Mouse (Mus musculus): ENCODE measurements around the gene Catsperd.

The Catsperd gene

DNA sequence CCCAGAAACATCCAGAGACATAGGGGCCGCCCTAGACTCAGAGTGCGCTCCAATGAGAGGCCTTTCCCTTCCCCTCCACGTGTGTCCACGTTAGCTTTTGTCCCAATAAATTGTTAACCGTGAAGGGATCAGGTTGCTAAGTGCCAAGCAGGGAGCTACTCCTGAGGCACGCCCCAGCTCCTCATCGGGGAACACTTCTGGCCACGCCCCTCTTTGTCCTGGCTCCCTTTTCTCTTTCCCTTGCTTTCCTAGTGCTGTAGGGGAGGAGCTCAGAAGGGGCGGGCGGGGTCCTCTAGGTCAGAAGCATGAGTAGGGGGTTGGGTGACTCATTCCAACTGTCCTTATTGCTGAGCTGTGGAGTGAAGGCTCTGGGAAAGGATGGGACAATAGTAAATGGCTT lies 36.4 kb downstream of the Catsperd start:
- DNase-seq (ENCODE audit: low spot score in 2 of 2) = no peak

DNA sequence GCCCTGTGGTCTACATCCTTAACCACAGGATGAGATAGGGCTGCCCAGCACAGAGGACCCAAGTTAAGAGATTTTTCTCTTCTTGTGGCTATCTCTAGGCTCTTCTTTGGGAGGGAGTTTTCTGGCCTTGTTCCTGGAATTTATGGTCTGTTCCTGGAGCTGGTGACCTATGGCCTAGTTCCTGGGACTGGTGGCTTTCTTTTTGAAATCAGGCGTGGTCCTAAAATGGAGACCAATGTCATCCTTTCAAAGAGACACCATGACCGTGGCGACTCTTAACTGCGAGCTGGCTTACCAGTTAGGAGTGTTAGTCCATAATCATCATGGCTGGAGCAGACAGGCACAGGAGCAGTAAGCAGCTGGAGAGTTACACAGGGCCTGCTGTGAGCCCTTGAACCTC lies 38.4 kb downstream of the Catsperd start:
- DNase-seq (ENCODE audit: low spot score in 2 of 2) = no peak

DNA sequence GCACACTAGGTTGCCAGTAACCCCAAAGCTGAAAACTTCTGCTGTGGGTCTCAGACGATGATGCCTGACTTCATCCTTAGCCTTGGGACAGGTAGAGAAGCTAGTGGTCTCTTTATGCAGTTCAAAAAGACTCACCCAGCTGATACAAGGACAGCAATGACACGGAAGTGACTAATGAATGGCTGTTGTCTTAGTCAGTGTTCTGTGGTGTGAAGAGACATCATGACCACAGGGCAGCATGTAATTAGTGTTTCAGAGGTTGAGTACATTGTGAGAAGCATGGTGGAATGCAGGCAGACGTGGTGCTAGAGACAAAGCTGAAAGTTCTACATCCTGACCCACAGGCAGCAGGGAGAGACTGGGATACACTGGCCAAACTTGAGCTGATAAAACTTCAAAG lies 39.6 kb downstream of the Catsperd start:
- no peak for DNase-seq (ENCODE audit: low spot score in 2 of 2)

DNA sequence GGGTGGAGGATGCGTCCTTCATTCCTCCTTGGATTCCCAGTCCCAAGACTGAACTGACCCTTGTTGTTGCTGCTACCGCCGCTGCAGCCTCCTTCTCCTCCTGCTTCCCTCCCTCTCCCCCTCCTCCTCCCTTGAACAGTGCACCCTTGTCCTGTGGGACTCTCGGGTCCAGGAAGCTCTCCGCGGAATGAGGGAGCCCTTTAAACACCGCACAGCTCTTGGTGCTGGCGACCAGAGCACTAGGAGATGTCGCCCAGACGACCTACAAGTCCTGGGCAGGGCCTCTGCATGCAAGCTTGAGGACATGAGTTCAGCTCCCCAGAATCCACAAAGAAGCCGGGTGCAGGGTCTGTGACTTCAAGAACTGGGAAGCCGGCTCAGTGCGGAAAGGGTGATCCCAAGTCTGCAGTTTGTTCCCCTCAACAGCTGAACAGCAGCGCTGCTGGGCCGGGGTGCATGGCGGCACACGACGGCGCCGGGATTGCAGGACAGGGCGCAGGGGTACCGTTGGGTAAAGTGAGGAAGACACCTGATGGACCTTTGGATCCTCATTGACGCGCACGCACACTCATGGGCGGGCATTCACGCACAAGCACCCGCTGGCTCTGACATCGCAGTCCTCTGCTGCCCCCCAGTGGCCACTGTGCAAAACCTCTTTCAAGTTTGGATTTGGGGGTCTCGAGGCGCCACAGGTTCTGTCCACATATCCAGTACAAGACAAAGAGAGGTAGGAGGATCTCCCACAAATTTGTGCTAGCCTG lies 40.6 kb downstream of the Catsperd start:
- peak; percentile 60 to 80 for DNase-seq (ENCODE audit: low spot score in 2 of 2)

DNA sequence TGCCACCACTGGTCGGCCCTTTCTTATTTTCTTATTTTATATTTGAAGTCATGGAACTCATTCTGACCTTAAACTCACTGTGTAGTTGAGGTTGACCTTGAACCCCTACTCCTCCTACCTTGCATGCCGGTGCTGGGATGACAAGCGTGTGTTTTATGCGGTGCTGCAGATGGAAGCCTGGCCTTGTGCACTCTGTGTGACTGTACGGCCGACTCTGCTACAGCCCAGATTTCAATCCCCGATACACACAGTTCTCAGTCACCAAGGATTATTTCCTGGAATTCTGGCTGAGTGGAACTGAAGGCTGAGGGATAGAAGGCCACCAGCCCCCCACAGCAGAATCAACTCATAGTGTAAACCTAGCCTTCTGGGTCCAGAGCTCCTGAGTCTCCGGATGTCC lies 41.8 kb downstream of the Catsperd start:
- no peak for DNase-seq (ENCODE audit: low spot score in 2 of 2)

DNA sequence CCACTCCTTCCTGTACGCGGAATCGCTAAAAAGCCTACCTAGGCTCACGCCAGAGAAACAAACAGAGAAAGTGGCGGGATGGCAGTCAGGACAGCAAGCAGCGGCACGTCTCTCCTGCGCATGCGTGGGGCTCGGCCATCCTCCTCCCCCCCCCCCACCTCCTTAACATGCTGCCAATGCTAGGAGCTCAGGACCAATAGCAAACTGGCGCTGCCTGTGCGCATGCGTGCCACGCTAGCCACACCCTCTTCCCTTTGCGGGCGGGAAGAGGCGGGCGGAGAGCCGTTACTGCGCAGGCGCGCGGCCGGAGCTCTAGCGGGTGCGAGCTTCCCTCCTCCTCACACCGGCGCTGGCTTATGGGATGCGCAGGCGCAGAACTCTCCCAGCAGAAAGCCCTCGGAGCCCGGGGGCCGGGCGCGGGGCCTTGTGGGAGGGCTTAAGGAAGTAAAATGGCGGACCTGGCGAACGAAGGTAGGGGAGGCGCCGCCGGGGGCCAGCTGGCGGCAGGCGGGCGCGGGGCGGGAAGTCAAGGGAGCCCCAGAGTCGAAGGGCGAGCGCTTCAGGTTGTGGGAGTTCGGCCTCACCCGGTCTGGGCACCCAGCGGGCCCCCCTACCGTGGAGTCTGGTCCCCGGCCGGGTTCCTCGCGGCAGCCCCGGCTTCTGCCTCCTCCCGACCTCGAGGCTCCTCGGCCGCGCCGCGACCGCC lies 45.2 kb downstream of the Catsperd start, which contains the start of gene Ranbp3:
Ranbp3 (plus strand) TSS at position 354 of the 706 bp plus-strand sequence.
- DNase-seq (ENCODE audit: low spot score in 2 of 2) = peak; percentile 99

DNA sequence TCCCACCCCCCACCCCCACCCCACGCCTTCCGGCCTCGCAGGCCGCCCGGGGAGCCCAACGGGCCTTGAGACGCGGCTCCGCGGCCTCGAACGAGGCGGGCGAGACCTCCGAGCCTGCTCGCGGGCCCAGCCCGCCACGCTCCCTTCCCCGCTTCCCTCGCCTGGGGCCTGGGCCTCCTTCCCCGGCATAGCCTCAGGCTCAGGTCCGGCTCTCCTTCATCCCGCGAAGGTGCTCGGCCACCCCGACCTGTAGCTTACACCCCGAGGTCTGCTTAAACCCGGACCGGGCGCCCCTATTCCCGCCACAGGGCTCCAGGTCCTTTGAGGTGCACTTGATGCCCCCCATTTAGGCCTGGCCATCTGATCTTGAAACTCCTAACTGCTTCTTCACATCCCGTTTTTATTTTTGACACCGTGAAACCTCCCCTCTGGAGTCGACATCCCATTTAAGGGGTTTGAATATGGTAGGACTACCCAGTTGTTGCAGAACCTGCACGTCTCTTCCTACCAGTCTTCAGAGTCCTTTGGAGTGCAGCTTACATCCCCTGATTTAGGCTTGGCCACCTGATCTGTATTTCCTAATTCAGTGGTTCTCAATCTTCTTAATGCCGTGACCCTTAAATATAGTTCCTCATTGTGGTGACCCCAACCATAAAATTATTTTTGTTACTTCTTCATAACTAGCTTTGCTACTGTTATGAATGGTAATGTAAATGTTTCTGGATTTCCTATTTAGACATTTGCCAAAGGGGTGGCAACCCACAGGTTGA lies 45.9 kb downstream of the Catsperd start:
- peak; percentile 22 for DNase-seq (ENCODE audit: low spot score in 2 of 2)

DNA sequence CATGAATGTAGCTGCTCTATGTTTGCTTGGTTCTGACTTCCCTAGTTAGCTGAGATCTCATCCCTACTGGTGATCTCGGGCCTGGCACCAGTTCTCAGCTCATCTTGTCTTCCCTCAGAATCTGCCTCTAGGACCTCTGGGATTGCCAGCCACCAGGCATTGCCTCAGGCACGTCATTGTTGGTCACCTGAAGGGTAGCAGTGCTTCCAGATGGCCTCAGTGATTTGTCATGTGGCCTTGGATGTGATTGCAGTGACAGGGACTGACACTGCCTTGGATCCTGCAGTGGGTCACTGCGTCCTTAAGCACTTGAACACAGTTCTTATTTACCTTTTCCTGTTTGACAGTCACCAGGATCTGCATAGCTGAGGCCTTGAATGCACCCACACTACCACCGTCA lies 53.8 kb downstream of the Catsperd start:
- DNase-seq (ENCODE audit: low spot score in 2 of 2) = no peak

DNA sequence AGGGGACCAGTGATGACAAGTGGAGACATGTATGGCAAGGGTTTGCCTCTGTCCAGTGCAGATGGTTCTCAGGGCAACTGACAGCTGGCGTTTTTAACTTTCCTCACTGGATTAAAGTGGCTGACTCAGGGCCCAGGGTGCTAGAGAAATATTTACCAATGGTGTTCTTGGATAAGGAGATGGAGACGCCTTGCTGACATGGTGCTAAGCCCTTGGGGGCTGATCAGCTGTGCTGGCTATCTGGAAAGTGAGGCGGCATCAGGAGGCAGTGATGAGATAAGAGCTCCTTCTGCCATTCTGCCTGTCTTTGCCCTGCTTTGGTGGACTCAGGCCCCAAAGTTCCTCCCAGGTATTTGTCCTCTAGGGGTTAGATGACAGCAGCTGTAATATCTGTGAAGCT lies 54.9 kb downstream of the Catsperd start:
- no peak for DNase-seq (ENCODE audit: low spot score in 2 of 2)

DNA sequence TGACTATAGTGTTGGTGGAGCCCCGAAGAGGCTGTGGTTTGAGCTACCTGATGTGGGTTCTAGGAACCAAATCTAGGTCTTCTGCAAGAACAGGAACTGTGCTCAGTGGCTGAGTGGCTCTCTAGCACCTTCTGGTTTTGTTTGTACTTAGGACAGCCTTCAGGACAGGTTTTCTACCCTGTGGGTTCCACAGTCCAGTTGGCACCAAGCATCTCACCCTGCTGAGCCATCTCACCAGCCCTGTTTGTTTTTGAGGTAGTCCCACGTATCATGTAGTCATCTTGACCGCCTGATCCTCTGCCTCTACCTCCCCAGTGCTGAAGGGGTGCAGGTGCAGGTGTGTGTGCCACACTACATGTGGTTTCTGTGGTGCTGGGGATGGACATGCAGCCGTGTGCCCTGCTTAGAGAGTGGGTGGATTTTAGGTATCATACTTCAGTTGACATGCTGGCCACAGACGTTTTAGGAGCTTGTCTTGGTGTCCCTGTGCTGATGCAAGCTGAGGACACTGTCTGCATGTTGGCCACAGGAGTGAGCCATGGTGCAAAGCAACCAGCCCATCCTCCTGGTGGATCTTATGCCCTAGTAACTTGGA lies 55.7 kb downstream of the Catsperd start:
- no peak for DNase-seq (ENCODE audit: low spot score in 2 of 2)

DNA sequence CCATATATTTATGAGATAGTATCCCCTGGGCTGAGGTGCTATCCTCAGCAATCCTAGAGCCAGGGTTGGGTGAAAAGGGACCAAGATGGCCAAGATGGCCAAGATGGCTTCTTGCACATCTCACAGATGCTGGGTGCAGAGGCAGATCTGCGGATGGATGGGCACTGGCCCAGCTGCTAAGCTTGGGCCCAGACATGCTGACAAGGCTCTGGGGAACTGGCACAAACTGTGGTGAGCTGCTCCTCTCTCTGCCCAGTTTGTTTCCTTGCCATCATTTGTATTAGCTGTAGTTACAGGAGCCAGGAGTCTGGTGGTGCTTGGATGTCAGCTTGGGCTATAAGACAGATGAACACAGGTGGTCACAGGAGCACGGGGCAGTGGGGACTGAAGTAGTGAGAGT lies 56.7 kb downstream of the Catsperd start:
- no peak for DNase-seq (ENCODE audit: low spot score in 2 of 2)

DNA sequence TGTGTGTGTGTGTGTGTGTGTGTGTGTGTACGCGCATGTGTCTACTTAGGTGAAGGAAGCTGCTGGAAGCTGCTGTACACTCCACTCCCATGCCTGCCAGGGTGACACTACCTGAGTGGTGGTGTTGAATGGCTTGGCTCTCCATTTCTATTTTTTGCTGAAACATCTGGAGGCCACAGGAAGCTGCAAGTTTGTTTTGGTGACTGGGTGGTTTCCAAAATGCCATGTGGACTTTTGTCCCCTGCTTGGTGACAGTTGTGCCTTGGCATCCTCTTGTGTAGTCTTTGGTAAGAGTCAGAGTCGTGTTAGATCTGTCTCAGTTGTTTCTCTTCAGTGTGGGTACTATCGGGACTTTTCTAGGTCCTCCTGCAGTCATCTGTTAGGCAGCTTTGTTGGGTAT lies 58.9 kb downstream of the Catsperd start:
- no peak for DNase-seq (ENCODE audit: low spot score in 2 of 2)

DNA sequence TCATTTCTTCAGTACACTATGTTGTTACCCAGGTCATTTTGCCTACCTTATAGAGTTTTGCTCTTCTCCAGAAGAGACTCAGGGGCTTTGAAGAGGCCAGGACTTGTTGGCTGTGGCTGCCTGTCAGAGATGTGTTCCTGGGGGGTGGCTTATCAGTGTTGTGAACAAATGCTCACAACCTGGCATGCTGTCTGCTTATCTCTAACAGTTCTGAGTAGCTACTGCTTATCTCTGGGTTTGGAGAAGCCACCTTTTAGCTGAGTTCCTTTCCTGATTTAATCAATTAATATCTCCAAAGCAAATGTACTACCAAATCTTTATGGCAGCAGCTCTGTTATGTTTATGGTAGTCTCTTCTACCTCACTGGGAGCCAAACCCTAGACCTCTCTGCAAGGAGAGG lies 60.1 kb downstream of the Catsperd start:
- no peak for DNase-seq (ENCODE audit: low spot score in 2 of 2)

DNA sequence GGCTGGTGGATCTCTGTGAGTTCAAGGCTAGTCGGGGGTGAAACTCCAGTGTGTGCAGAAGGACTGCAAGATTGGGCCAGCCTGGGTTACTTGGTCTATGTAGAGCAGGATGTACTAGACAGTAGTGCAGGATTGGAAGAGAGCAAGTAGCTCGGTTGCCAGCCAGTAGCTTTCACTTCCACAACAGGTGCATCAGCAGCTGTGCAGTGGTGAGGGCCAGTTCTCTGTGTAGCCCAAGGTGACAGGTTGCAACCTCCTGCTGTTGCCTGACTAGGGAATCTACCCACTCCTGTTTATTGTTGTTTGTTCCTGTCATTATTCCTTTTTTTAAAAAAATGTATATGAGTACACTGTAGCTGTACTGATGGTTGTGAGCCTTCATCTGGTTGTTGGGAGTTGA lies 60.7 kb downstream of the Catsperd start:
- DNase-seq (ENCODE audit: low spot score in 2 of 2) = no peak

DNA sequence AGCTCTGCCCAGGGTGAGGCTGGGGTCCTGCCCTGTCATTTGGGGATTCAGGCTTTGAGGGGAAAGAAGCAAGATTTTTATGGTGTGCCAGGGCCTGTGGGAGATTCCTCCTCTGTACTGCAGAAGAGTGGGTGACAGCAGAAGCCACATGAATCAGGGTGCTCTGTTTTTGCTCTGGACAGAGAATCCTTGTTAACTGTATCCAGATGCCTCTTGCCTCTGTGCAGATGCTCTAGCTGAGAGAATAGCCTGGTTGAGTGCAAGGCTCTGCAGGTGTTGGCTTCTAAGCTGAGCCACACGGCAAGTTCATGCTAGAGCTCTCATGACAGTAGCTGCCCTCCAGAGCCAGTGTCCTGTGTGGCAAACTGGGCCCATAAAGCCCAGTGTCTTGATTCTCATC lies 65.5 kb downstream of the Catsperd start:
- no peak for DNase-seq (ENCODE audit: low spot score in 2 of 2)

DNA sequence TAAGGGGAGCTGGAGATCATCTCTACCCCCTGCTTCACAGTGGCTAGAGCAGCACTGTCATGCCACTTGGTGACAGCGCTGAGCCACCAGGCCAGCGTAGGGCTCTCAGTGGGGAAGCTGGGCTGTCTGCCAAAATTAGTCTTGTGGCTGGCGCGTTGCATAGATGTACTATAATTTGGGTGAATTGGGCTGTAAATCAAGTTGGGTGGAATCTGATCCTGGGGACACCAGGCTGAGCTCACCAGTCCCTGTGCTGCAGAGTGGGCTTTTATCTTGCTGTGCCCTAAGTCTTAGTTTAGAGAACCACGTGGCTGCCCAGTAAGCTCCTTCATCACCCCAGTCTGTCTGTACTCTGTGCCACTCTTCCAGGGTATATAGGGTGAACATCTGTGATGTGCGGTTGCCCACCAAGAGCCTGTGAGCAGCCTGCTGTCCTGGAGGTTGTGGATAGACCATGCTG lies 65.9 kb downstream of the Catsperd start:
- no peak for DNase-seq (ENCODE audit: low spot score in 2 of 2)

DNA sequence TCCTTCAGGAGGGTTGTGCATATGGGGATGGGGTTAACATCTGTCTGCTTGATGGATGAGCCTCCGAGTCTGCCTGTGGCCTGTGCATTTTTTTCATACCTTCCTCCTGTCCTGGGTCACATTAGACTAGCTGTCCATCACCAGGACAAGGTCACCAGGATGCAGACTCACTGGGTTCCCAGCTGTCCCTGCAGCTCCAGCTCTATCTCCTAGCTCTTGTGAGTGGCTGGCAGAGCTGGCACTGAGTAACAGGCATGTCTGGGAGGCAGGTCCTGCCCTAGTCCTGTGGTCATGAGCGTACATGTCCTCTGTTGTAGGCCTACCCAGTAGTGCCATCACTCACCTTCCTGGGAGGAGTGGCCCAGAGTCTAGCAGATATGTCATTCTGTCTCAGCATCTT lies 72.5 kb downstream of the Catsperd start:
- no peak for DNase-seq (ENCODE audit: low spot score in 2 of 2)

DNA sequence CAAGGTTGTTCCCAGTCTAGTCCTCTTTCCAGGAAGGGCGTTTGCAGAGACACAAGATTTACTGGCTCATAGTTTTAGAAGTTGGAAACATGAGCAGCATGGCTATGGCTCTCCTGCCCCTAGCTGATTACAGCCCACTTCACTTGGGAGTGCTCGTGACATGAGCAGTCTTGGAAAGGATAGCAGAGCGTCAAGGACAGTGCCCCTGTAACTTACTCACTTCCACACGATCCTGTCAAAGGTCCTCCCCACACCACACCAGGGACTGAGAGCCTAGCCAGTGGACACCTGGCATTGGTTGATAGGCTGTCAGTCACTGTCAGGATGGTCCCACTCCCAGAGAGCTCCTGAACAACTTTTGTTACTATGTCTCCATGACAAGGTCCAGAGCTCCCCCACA lies 75.1 kb downstream of the Catsperd start:
- no peak for DNase-seq (ENCODE audit: low spot score in 2 of 2)

DNA sequence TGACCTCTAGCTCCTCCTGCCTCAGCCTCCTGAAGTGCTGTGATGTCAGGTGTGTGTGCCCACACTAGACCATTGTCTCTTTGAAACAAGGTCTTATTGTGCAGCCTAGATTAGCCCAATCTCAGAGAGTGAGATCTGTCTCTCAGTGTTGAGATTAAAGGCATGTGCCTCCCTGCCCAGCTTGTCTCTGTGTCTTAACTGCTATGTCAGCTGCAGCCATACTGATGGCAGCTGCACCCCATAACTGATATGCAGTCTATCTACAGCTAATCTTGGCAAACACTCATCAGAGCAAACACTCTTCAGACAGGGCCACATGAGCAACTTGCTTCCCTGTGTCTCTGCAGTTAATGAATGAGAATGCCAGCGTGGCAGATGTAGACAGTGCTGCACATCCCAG lies 78.6 kb downstream of the Catsperd start:
- no peak for DNase-seq (ENCODE audit: low spot score in 2 of 2)

DNA sequence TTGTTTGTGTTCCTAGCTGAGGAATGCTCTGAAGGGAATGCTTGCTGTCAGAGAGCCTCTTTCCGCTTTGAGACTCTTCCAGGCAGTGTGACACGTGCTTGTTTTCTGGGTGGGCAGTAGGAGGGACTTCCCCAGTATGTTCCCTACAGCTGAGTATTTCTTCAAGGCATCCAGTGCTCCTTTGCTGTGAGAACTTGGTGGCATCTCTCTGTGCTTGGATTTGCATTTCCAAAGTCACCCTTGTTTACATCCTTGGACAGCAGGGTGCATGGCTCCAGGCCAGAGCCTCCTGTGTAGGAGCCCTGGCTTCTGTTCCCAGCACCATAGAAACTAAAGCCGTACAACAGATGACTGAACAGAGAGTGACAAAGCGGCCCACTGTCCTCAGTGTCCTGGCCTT lies 80.7 kb downstream of the Catsperd start:
- DNase-seq (ENCODE audit: low spot score in 2 of 2) = no peak

DNA sequence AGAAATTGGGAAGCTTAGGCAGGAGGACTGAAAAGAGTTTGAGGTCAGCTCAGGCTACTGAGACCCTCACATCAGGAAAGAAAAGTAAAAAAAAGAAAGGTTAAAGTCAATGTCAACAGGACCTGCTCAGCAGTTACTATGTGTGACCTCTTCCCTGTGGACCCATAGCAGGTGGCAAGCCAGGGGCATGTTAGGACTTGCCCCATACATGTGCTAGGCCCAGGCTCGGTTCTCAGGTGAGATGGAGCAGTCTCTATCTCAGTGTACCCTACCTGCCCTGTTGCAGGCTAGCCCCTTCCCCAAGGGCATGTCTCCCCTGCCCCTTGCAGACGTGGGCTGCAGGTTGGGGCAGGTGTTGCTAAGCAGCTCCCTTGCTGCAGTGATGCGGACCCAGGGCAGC lies 81.8 kb downstream of the Catsperd start:
- no peak for DNase-seq (ENCODE audit: low spot score in 2 of 2)
